In genomic region chr2:153483118-153483983, GRCm38 (mm10) we compare ENCODE assay signal across 9 mouse cellular contexts. TPM values are rescaled to one million over a fixed set of nuclear protein-coding genes. Genes with fewer than 3 reads are reported as not detected.
A peak's percentile ranks its signal among the peaks of the same experiment; 100 is the strongest.
DNase-seq lines count a peak whose midpoint lies in the region; ATAC-seq and TF ChIP-seq lines count a peak whose summit lies in the region.
"Had no signal": no experiment of that assay in that cellular context is flagged by ENCODE, and none has a peak within 500 bp of the region (broad histone marks: within the 10 kb centered on the region; RNA-seq: fewer than 3 reads in every experiment).

No protein-coding gene starts in this region.

- TF ChIP-seq RAD21 in MEL (IDR thresholded peaks at IDR 0.05; ENCODE audit: low read depth, low read length): no peak

- ATAC-seq in granulocyte monocyte progenitor cell, adult 5-6 weeks (replicated peaks; ENCODE audit: poor library complexity, severe bottlenecking): peak; percentile 65
- peak; percentile 60 for ATAC-seq in kidney, embryonic 16.5 days (ENCODE audit: low FRiP score, low TSS enrichment)
- peak; percentile 74 for ATAC-seq in liver, embryonic 15.5 days (ENCODE audit: insufficient read depth)

- H3K27ac ChIP-seq in MEL (ENCODE audit: control insufficient read depth, low read depth, low read length): peak overlapping the region; percentile 38
- no peak overlapping the region for H3K27ac ChIP-seq in kidney, embryonic 16.5 days (ENCODE audit: low read length)
- peak overlapping the region; percentile 76 for H3K27ac ChIP-seq in liver, embryonic 15.5 days (replicated peaks)

- H3K27me3 ChIP-seq in MEL (ENCODE audit: control insufficient read depth in 1 of 2, insufficient read depth in 2 of 2, low read length in 2 of 2): no peaks in the 10 kb centered on the region
- peaks cover 3% of the 10 kb centered on the region; the same call in 1 of the 2 replicates for H3K27me3 ChIP-seq in kidney, embryonic 16.5 days (ENCODE audit: insufficient read depth, low read length)
- no peaks in the 10 kb centered on the region for H3K27me3 ChIP-seq in liver, embryonic 15.5 days

- no peak; a peak in 1 of 4 replicates for TF ChIP-seq EP300 in MEL (IDR thresholded peaks at IDR 0.05; ENCODE audit: low read depth in 1 of 2, low read length in 2 of 2)

- H3K4me1 ChIP-seq in MEL (ENCODE audit: control insufficient read depth in 1 of 2, insufficient read depth in 2 of 2, low read length in 2 of 2): peaks cover 13 to 29% of the 10 kb centered on the region in 2 experiments
- H3K4me1 ChIP-seq in kidney, embryonic 16.5 days (ENCODE audit: insufficient read depth, low read length): peaks cover 11% of the 10 kb centered on the region
- H3K4me1 ChIP-seq in liver, embryonic 15.5 days (replicated peaks): peaks cover 69% of the 10 kb centered on the region

- H3K4me3 ChIP-seq in MEL (ENCODE audit: control insufficient read depth in 1 of 2, insufficient read depth in 1 of 2, low read depth in 2 of 2, low read length in 2 of 2): peak overlapping the region; percentile 23 to 25; a peak in 3 of 4 replicates
- no peak overlapping the region for H3K4me3 ChIP-seq in kidney, embryonic 16.5 days (ENCODE audit: low read length)
- H3K4me3 ChIP-seq in liver, embryonic 15.5 days (replicated peaks): peak overlapping the region; percentile 18; the same call in 1 of the 2 replicates

- TF ChIP-seq POLR2A in MEL (IDR thresholded peaks at IDR 0.05; ENCODE audit: control insufficient read depth in 1 of 2, insufficient read depth in 1 of 2, low read depth in 1 of 2, low read length in 2 of 2, poor library complexity in 1 of 2): peak in 1 of 2 experiments; percentile 26; a peak in 1 of 4 replicates

- no peaks in the 10 kb centered on the region for H3K9me3 ChIP-seq in MEL (replicated peaks; ENCODE audit: insufficient read depth, low read length)
- H3K9me3 ChIP-seq in kidney, embryonic 16.5 days (ENCODE audit: low read length): no peaks in the 10 kb centered on the region
- no peaks in the 10 kb centered on the region for H3K9me3 ChIP-seq in liver, embryonic 15.5 days (replicated peaks)

- H3K9ac ChIP-seq in MEL (ENCODE audit: control insufficient read depth, low read depth, low read length, poor library complexity, severe bottlenecking): peak overlapping the region; percentile 40
- peak overlapping the region; percentile 41 for H3K9ac ChIP-seq in kidney, embryonic 16.5 days (replicated peaks; ENCODE audit: low read length)
- peak overlapping the region; percentile 46 for H3K9ac ChIP-seq in liver, embryonic 15.5 days

- DNase-seq in 3T3-L1 (ENCODE audit: low read depth, low spot score) (peak; percentile 25), MEL (ENCODE audit: low read depth, low spot score) (peak; percentile 82)
- DNase-seq in cerebellum, postnatal 36 days: peak; percentile 69 to 80
- DNase-seq in ovary, postnatal 14 days (ENCODE audit: low spot score): peak; percentile 49
- no peak for DNase-seq in T-cell, adult 2 months (ENCODE audit: low spot score)

- H3K36me3 ChIP-seq in MEL (ENCODE audit: control insufficient read depth in 1 of 2, insufficient read depth in 2 of 2, low read length in 2 of 2): peaks cover 2 to 25% of the 10 kb centered on the region in 2 experiments; a peak in 3 of 4 replicates
- H3K36me3 ChIP-seq in kidney, embryonic 16.5 days (ENCODE audit: insufficient read depth, low read length): no peaks in the 10 kb centered on the region
- 0 out of 2 replicates have a peak, but pooled peaks cover 12% of the 10 kb centered on the region for H3K36me3 ChIP-seq in liver, embryonic 15.5 days (replicated peaks)

- peak overlapping the region; percentile 26 for H3K4me2 ChIP-seq in kidney, embryonic 16.5 days (replicated peaks; ENCODE audit: low read depth, low read length)
- peak overlapping the region; percentile 61 for H3K4me2 ChIP-seq in liver, embryonic 15.5 days

- no peak for TF ChIP-seq CTCF in MEL (IDR thresholded peaks at IDR 0.05 in 2 of 3, conservative IDR thresholded peaks at IDR 0.05 in 1 of 3; ENCODE audit: control insufficient read depth in 1 of 3, insufficient read depth in 1 of 3, low read depth in 2 of 3, low read length in 3 of 3, poor library complexity in 1 of 3, severe bottlenecking in 1 of 3)

- no peaks in the 10 kb centered on the region for H3K79me2 ChIP-seq in MEL (ENCODE audit: control insufficient read depth, insufficient read depth, low read length, poor library complexity)

- 7% methylated on average over 18 of the region's 20 CpGs for WGBS in kidney, embryonic 16.5 days
- 7% methylated on average over 20 of the region's 20 CpGs for WGBS in liver, embryonic 15.5 days (ENCODE audit: insufficient replicate concordance)

TF ChIP-seq in MEL, 35 proteins besides CTCF, POLR2A, EP300 and RAD21:
- TF ChIP-seq GATA1 (IDR thresholded peaks at IDR 0.05; ENCODE audit: low read depth, low read length): 0 out of 2 replicates have a peak, but pooled peaks have one; percentile 22
- TF ChIP-seq MYB (IDR thresholded peaks at IDR 0.05; ENCODE audit: low read depth, low read length): no peak
- TF ChIP-seq GABPA (IDR thresholded peaks at IDR 0.05; ENCODE audit: low read depth, low read length): no peak
- no peak for TF ChIP-seq JUND (IDR thresholded peaks at IDR 0.05; ENCODE audit: low read depth, low read length)
- TF ChIP-seq BHLHE40 (IDR thresholded peaks at IDR 0.05; ENCODE audit: borderline replicate concordance, low read depth, low read length): 0 out of 2 replicates have a peak, but pooled peaks have one; percentile 51
- TF ChIP-seq TBP (IDR thresholded peaks at IDR 0.05; ENCODE audit: low read depth, low read length): 0 out of 2 replicates have a peak, but pooled peaks have one; percentile 8
- no peak for TF ChIP-seq HCFC1 (IDR thresholded peaks at IDR 0.05; ENCODE audit: low read depth, low read length)
- peak; percentile 66 for TF ChIP-seq SIN3A (IDR thresholded peaks at IDR 0.05; ENCODE audit: low read length)
- TF ChIP-seq MAFK (IDR thresholded peaks at IDR 0.05; ENCODE audit: borderline replicate concordance, low read depth, low read length): no peak
- peak; percentile 90 for TF ChIP-seq MXI1 (IDR thresholded peaks at IDR 0.05; ENCODE audit: low read depth, low read length)
- peak; percentile 75 for TF ChIP-seq MAZ (IDR thresholded peaks at IDR 0.05; ENCODE audit: low read depth, low read length)
- TF ChIP-seq USF1 (IDR thresholded peaks at IDR 0.05; ENCODE audit: low read depth, low read length): 0 out of 2 replicates have a peak, but pooled peaks have one; percentile 26
- TF ChIP-seq TAL1 (IDR thresholded peaks at IDR 0.05; ENCODE audit: low read length): peak; percentile 63
- TF ChIP-seq ZKSCAN1 (IDR thresholded peaks at IDR 0.05; ENCODE audit: low read depth, low read length): no peak
- no peak for TF ChIP-seq CHD1 (IDR thresholded peaks at IDR 0.05; ENCODE audit: low read depth, low read length)
- no peak for TF ChIP-seq NRF1 (IDR thresholded peaks at IDR 0.05; ENCODE audit: insufficient read depth, low read depth, low read length, poor library complexity, severe bottlenecking)
- no peak for TF ChIP-seq NELFE (IDR thresholded peaks at IDR 0.05; ENCODE audit: low read depth, low read length)
- peak; percentile 51; the same call in 1 of the 2 replicates for TF ChIP-seq ETS1 (IDR thresholded peaks at IDR 0.05; ENCODE audit: low read depth, low read length)
- TF ChIP-seq MAX (IDR thresholded peaks at IDR 0.05; ENCODE audit: low read length): peak; percentile 77
- TF ChIP-seq TCF12 (IDR thresholded peaks at IDR 0.05; ENCODE audit: low read depth, low read length): 0 out of 2 replicates have a peak, but pooled peaks have one; percentile 8
- TF ChIP-seq E2F4 (IDR thresholded peaks at IDR 0.05; ENCODE audit: borderline replicate concordance, low read depth, low read length): no peak
- no peak for TF ChIP-seq UBTF (IDR thresholded peaks at IDR 0.05; ENCODE audit: borderline replicate concordance, insufficient read depth, low read depth, low read length)
- peak; percentile 75 for TF ChIP-seq MYC (IDR thresholded peaks at IDR 0.05; ENCODE audit: low read depth, low read length)

RNA-seq across cellular contexts. Expression of gene 4930404H24Rik, which starts 9.2 kb away (rescaled TPM):
- total RNA-seq in MEL (2012; rRNA removed): not detected in 2 replicates
- under 1 TPM in 1 of 2 experiments, not detected in 1; 0.24 TPM for polyA plus RNA-seq in MEL (2012; ENCODE audit: insufficient read depth in 1 of 2, insufficient read length in 2 of 2, low read depth in 1 of 2, low replicate concordance in 2 of 2, missing spikeins in 1 of 2)
- total RNA-seq in granulocyte monocyte progenitor cell, adult 5-6 weeks (2014; fragmentation: Nextera tagmentation): not detected in 2 replicates
- total RNA-seq in granulocyte monocyte progenitor cell, adult 5-6 weeks (2017): not detected in 2 replicates
- not detected in 2 replicates for polyA plus RNA-seq in kidney, embryonic 16.5 days (2015; fragmentation: Nextera tagmentation; extraction: Ambion mirVana)
- polyA plus RNA-seq in liver, embryonic 15.5 days (2015; fragmentation: Nextera tagmentation; extraction: Ambion mirVana): not detected in 2 replicates
- polyA plus RNA-seq: cortical plate, adult 2 months had no signal

RNA-seq across cellular contexts. Expression of gene Nol4l, which starts 46.4 kb away (rescaled TPM):
- 4.4 and 4.5 TPM in 2 replicates for total RNA-seq in MEL (2012; rRNA removed)
- polyA plus RNA-seq in MEL (2012; ENCODE audit: insufficient read depth in 1 of 2, insufficient read length in 2 of 2, low read depth in 1 of 2, low replicate concordance in 2 of 2, missing spikeins in 1 of 2): 1 to 10 TPM in 1 of 2 experiments, not detected in 1; 7.1 TPM
- 4.7 and 7.4 TPM in 2 replicates for total RNA-seq in granulocyte monocyte progenitor cell, adult 5-6 weeks (2014; fragmentation: Nextera tagmentation)
- total RNA-seq in granulocyte monocyte progenitor cell, adult 5-6 weeks (2017): 0.72 and 0.86 TPM in 2 replicates
- 13.8 and 17.1 TPM in 2 replicates for polyA plus RNA-seq in kidney, embryonic 16.5 days (2015; fragmentation: Nextera tagmentation; extraction: Ambion mirVana)
- 4.7 and 4.9 TPM in 2 replicates for polyA plus RNA-seq in liver, embryonic 15.5 days (2015; fragmentation: Nextera tagmentation; extraction: Ambion mirVana)
